Comparison of ENCODE assay signal across 16 mouse cellular contexts in genomic region chr17:15809949-15810348, GRCm38 (mm10). TPM values are rescaled to one million over a fixed set of nuclear protein-coding genes. Genes with fewer than 3 reads are reported as not detected.
A peak's percentile ranks its signal among the peaks of the same experiment; 100 is the strongest.
DNase-seq lines count a peak whose midpoint lies in the region; ATAC-seq lines count a peak whose summit lies in the region.
"Had no signal": no experiment of that assay in that cellular context is flagged by ENCODE, and none has a peak within 500 bp of the region (broad histone marks: within the 10 kb centered on the region; RNA-seq: fewer than 3 reads in every experiment).

No protein-coding gene starts in this region.

- peaks cover 70% of the 10 kb centered on the region for H3K4me1 ChIP-seq in kidney, embryonic 15.5 days
- peaks cover 77% of the 10 kb centered on the region for H3K4me1 ChIP-seq in midbrain, embryonic 13.5 days (replicated peaks)
- peaks cover 52% of the 10 kb centered on the region for H3K4me1 ChIP-seq in midbrain, embryonic 14.5 days (ENCODE audit: control insufficient read depth, insufficient read depth, low read length)
- peaks cover 76% of the 10 kb centered on the region for H3K4me1 ChIP-seq in limb, embryonic 12.5 days (replicated peaks)
- H3K4me1 ChIP-seq: liver, embryonic 12.5 days had no signal

- H3K4me2 ChIP-seq in kidney, embryonic 15.5 days: no peak overlapping the region
- H3K4me2 ChIP-seq in midbrain, embryonic 13.5 days (replicated peaks): no peak overlapping the region
- H3K4me2 ChIP-seq in midbrain, embryonic 14.5 days (ENCODE audit: low read length): no peak overlapping the region
- peak overlapping the region; percentile 39 for H3K4me2 ChIP-seq in limb, embryonic 12.5 days
- H3K4me2 ChIP-seq: forebrain, embryonic 13.5 days; hindbrain, embryonic 15.5 days; liver, embryonic 12.5 days; stomach, embryonic 15.5 days had no signal

- H3K27ac ChIP-seq in kidney, embryonic 15.5 days: peak overlapping the region; percentile 78; the same call in 1 of the 2 replicates
- H3K27ac ChIP-seq in midbrain, embryonic 13.5 days: no peak overlapping the region
- H3K27ac ChIP-seq in midbrain, embryonic 14.5 days (replicated peaks; ENCODE audit: low read depth, low read length): no peak overlapping the region
- peak overlapping the region; percentile 81; the same call in 1 of the 2 replicates for H3K27ac ChIP-seq in limb, embryonic 12.5 days
- H3K27ac ChIP-seq: forebrain, embryonic 13.5 days; hindbrain, embryonic 15.5 days; liver, embryonic 12.5 days; stomach, embryonic 15.5 days had no signal

- H3K9me3 ChIP-seq in kidney, embryonic 15.5 days (replicated peaks): no peaks in the 10 kb centered on the region
- no peaks in the 10 kb centered on the region for H3K9me3 ChIP-seq in midbrain, embryonic 13.5 days
- no peaks in the 10 kb centered on the region for H3K9me3 ChIP-seq in midbrain, embryonic 14.5 days (ENCODE audit: control insufficient read depth, low read length)
- H3K9me3 ChIP-seq in limb, embryonic 12.5 days: no peaks in the 10 kb centered on the region
- H3K9me3 ChIP-seq: forebrain, embryonic 13.5 days; hindbrain, embryonic 15.5 days; liver, embryonic 12.5 days; stomach, embryonic 15.5 days had no signal

- ATAC-seq in kidney, embryonic 15.5 days (replicated peaks; ENCODE audit: low FRiP score): no peak
- ATAC-seq in midbrain, embryonic 13.5 days: no peak
- no peak for ATAC-seq in midbrain, embryonic 14.5 days (ENCODE audit: low FRiP score, low TSS enrichment)
- no peak for ATAC-seq in limb, embryonic 12.5 days (ENCODE audit: insufficient number of reproducible peaks, insufficient read depth, low FRiP score, low TSS enrichment, low read depth)
- ATAC-seq: activated CD4-positive, CD25-positive, alpha-beta regulatory T cell, adult 4 months; forebrain, embryonic 13.5 days; liver, embryonic 12.5 days had no signal

- no peaks in the 10 kb centered on the region for H3K27me3 ChIP-seq in kidney, embryonic 15.5 days
- no peaks in the 10 kb centered on the region for H3K27me3 ChIP-seq in midbrain, embryonic 13.5 days
- H3K27me3 ChIP-seq in midbrain, embryonic 14.5 days (ENCODE audit: control insufficient read depth, insufficient read depth, low read length): no peaks in the 10 kb centered on the region
- no peaks in the 10 kb centered on the region for H3K27me3 ChIP-seq in limb, embryonic 12.5 days
- H3K27me3 ChIP-seq: forebrain, embryonic 13.5 days; hindbrain, embryonic 15.5 days; liver, embryonic 12.5 days; stomach, embryonic 15.5 days had no signal

- peaks cover 25% of the 10 kb centered on the region for H3K36me3 ChIP-seq in kidney, embryonic 15.5 days
- H3K36me3 ChIP-seq in midbrain, embryonic 13.5 days: peaks cover 30% of the 10 kb centered on the region
- H3K36me3 ChIP-seq in midbrain, embryonic 14.5 days (ENCODE audit: control insufficient read depth, insufficient read depth, low read length): peaks cover 30% of the 10 kb centered on the region
- H3K36me3 ChIP-seq in limb, embryonic 12.5 days: peaks cover 23% of the 10 kb centered on the region

- H3K9ac ChIP-seq in kidney, embryonic 15.5 days: no peak overlapping the region
- 0 out of 2 replicates have a peak overlapping the region, but pooled peaks have one; percentile 29 for H3K9ac ChIP-seq in midbrain, embryonic 13.5 days (replicated peaks)
- H3K9ac ChIP-seq in midbrain, embryonic 14.5 days (replicated peaks; ENCODE audit: low read length): no peak overlapping the region
- no peak overlapping the region for H3K9ac ChIP-seq in limb, embryonic 12.5 days (replicated peaks)
- H3K9ac ChIP-seq: forebrain, embryonic 13.5 days; hindbrain, embryonic 15.5 days; liver, embryonic 12.5 days; stomach, embryonic 15.5 days had no signal

- no peak for DNase-seq in kidney, postnatal 36 days
- DNase-seq in midbrain, embryonic 14.5 days: no peak
- no peak for DNase-seq in frontal cortex, postnatal 10 days (ENCODE audit: low spot score in 2 of 2)
- no peak for DNase-seq in retina, postnatal 1 day
- DNase-seq: cerebellum, postnatal 36 days; heart, postnatal 10 days; kidney, adult 11 months; thymus, postnatal 36 days had no signal

- H3K4me3 ChIP-seq in kidney, embryonic 15.5 days (replicated peaks): no peak overlapping the region
- no peak overlapping the region for H3K4me3 ChIP-seq in midbrain, embryonic 13.5 days (replicated peaks)
- H3K4me3 ChIP-seq in midbrain, embryonic 14.5 days (replicated peaks; ENCODE audit: low read depth, low read length): no peak overlapping the region
- no peak overlapping the region for H3K4me3 ChIP-seq in limb, embryonic 12.5 days (replicated peaks)
- H3K4me3 ChIP-seq: forebrain, embryonic 13.5 days; hindbrain, embryonic 15.5 days; liver, embryonic 12.5 days; stomach, embryonic 15.5 days had no signal

- 69% methylated on average over 2 of the region's 2 CpGs for WGBS in kidney, embryonic 15.5 days
- 44% methylated on average over 2 of the region's 2 CpGs for WGBS in midbrain, embryonic 13.5 days
- 36% methylated on average over 2 of the region's 2 CpGs for WGBS in midbrain, embryonic 14.5 days
- WGBS in limb, embryonic 12.5 days: 83% methylated on average over 2 of the region's 2 CpGs

RNA-seq across cellular contexts. Expression of gene Rgmb, which starts 20.9 kb away (rescaled TPM):
- 12.5 and 13.3 TPM in 2 replicates for polyA plus RNA-seq in kidney, embryonic 15.5 days (2015; fragmentation: Nextera tagmentation; extraction: Ambion mirVana)
- 72.4 and 79.8 TPM in 2 replicates for polyA plus RNA-seq in midbrain, embryonic 13.5 days (2015; fragmentation: Nextera tagmentation; extraction: Ambion mirVana)
- 76.4 and 107 TPM in 2 replicates for polyA plus RNA-seq in midbrain, embryonic 14.5 days (2014; fragmentation: Nextera tagmentation; extraction: Ambion mirVana)
- 19.0 and 26.5 TPM in 2 replicates for polyA plus RNA-seq in limb, embryonic 12.5 days (2016; fragmentation: Nextera tagmentation; extraction: Ambion mirVana)

Comparison
In these comparisons a context has a peak if more than half of its experiments do, and no peak if none do; other contexts are left out.
1. H3K27ac ChIP-seq: peak in kidney, embryonic 15.5 days (single experiment) and limb, embryonic 12.5 days (single experiment); none in midbrain, embryonic 13.5 days (single experiment) and midbrain, embryonic 14.5 days (single experiment).